Mouse (Mus musculus): Measurements from ENCODE around the gene Car9. TPM values are rescaled to one million over a fixed set of nuclear protein-coding genes. Genes with fewer than 3 reads are reported as not detected.

The Car9 gene
- 0.19 and 0.25 TPM in 2 replicates for polyA plus RNA-seq (2015; fragmentation: Nextera tagmentation; extraction: Ambion mirVana)

DNA sequence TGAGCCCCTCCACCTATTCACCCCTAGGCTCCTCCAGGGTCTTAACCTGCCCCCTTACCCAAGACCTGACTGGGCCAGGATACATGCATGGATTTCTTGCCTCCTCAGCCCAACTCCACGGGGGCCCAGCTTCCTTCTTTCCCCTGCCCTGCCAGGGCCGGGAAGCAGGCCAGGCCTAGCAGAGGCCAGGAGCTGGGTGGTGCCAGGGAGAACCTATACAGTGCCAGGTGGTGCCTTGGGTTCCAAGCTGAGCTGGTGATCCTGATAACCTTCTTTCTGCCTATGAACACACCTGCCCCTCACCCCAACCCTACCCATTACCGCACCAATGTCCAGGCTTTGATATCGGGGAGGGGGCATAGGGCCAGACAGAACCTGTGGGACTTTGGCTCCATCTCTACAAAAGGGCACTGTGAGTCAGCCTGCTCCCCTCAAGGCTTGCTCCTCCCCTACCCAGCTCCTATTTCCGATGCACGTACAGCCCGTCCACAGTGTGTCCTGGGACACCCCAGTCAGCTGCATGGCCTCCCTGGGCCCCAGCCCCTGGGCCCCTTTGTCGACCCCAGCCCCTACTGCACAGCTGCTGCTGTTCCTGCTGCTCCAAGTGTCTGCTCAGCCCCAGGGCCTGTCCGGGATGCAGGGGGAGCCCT lies at the start of gene Car9:
TSS of gene Car9 (plus strand) at position 431 of the 650 bp plus-strand sequence.
- 0 out of 2 replicates have a peak, but pooled peaks have one; percentile 25 for ATAC-seq (ENCODE audit: low FRiP score)
- H3K27me3 ChIP-seq = peaks cover 40% of the 10 kb centered on the region
- H3K27ac ChIP-seq = no peak within 1 kb of the TSS
- no peak within 1 kb of the TSS for H3K4me3 ChIP-seq
- H3K9ac ChIP-seq = no peak within 1 kb of the TSS
- WGBS = 52% methylated on average over 9 of the region's 9 CpGs
- H3K36me3 ChIP-seq = no peaks in the 10 kb centered on the region
- peaks cover 19% of the 10 kb centered on the region for H3K4me1 ChIP-seq (replicated peaks)
- H3K9me3 ChIP-seq = no peaks in the 10 kb centered on the region
- 0 out of 2 replicates have a peak within 1 kb of the TSS, but pooled peaks have one; percentile 54 for H3K4me2 ChIP-seq

DNA sequence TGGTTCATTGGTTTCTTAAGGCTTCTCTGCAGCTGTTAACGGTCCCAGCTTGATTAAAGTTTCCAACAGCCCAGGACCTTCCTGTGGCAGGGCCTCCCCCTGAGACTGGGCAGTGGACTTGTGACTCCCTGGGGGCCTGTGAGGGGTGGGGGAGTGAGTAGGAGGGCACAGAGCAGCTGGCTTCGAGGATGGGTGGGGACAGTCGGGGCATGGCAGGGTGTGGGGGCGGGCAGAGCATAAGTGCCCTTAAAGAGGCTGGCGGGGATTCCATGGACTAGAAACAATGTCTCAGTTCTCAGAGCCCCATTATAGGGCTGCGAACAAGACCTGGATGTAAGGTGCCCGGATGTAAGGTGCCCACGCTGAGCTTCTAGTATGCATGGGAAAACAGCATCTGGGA lies 49.6 kb upstream of the Car9 start:
- Histone ChIP-seq H3K27me3 (peaks cover 35% of the 10 kb centered on the region), H3K4me1 (replicated peaks) (peaks cover 28% of the 10 kb centered on the region), H3K4me2 (no peak overlapping the region), H3K9me3 (no peaks in the 10 kb centered on the region), H3K36me3 (no peaks in the 10 kb centered on the region), H3K4me3 (no peak overlapping the region), H3K9ac (no peak overlapping the region), H3K27ac (no peak overlapping the region)
- WGBS = 20% methylated on average over 8 of the region's 8 CpGs
- no peak for ATAC-seq (ENCODE audit: low FRiP score)

DNA sequence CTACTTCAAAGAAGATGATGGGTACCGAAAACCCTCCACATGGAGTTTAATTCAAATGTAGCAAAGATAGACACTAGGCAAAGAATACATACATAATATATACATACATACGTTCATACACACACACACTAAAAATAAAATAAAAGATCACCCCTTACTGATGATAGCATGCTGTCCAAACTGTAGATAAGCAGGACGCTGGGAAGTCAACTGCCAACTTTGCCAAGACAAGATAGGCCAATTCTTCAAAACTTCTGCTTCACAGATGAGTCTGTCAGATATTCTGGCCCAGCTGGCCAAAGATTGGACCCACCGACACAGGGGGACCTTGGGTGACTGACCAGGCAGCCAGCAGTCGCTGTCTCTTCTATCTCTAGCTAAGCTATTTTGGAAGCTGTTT lies 43.7 kb upstream of the Car9 start:
- 93% methylated on average over 5 of the region's 5 CpGs for WGBS
- H3K4me2 ChIP-seq = no peak overlapping the region
- no peak overlapping the region for H3K9ac ChIP-seq

DNA sequence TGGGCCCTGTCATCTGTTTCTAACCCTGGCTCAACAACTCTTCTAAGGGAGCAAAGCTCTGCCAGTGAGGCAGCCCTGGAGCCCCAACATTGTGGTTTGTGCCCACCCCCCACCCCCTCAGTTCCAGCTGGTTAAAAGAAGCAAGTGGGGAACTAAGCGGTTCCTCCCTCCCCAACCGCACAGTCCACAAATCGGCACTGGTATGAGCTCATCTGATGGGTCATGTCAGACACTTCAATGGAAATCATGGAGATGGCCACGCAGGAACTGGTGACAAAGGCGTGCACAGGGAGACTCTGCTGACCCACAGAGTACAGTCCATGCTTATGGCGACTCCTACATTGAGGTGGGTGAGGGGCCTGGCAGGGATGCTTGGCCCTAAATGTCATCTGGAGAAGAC lies 40.8 kb upstream of the Car9 start:
- H3K4me3 ChIP-seq = no peak overlapping the region
- no peak for ATAC-seq (ENCODE audit: low FRiP score)
- 0 out of 2 replicates have a peak, but pooled peaks cover 1% of the 10 kb centered on the region for H3K4me1 ChIP-seq (replicated peaks)
- no peaks in the 10 kb centered on the region for H3K27me3 ChIP-seq
- no peak overlapping the region for H3K4me2 ChIP-seq
- H3K9ac ChIP-seq = no peak overlapping the region
- 86% methylated on average over 6 of the region's 6 CpGs for WGBS
- no peaks in the 10 kb centered on the region for H3K36me3 ChIP-seq
- no peak overlapping the region for H3K27ac ChIP-seq
- H3K9me3 ChIP-seq = no peaks in the 10 kb centered on the region

More for the DNA sequence above, 43.7 kb upstream of the Car9 start:
- Histone ChIP-seq H3K4me3 (no peak overlapping the region), H3K9me3 (no peaks in the 10 kb centered on the region), H3K36me3 (no peaks in the 10 kb centered on the region), H3K4me1 (replicated peaks) (0 out of 2 replicates have a peak, but pooled peaks cover 3% of the 10 kb centered on the region), H3K27me3 (no peaks in the 10 kb centered on the region), H3K27ac (no peak overlapping the region)
- ATAC-seq (ENCODE audit: low FRiP score) = no peak

DNA sequence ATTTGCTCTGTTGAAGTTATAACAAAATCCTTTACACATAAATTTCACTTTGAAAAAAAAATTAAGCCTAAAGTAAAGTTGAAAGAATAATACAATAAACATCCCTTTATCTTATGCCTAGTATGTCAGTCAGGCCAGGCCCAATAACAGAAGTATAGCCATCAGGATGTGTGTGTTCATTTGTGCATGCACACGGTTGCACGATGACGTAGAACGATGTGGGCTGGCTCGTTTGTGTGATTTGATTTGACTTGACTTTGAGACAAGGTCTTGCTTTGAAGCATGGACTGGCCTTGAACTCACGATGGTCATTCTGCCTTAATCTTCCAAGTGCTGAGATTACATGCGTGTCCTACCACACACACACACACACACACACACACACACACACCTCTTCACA lies 39.9 kb upstream of the Car9 start:
- Histone ChIP-seq H3K4me1 (replicated peaks) (no peaks in the 10 kb centered on the region), H3K9me3 (no peaks in the 10 kb centered on the region), H3K27ac (no peak overlapping the region), H3K4me2 (no peak overlapping the region), H3K9ac (no peak overlapping the region), H3K36me3 (no peaks in the 10 kb centered on the region), H3K4me3 (no peak overlapping the region), H3K27me3 (no peaks in the 10 kb centered on the region)
- ATAC-seq (ENCODE audit: low FRiP score) = no peak
- 90% methylated on average over 7 of the region's 7 CpGs for WGBS

DNA sequence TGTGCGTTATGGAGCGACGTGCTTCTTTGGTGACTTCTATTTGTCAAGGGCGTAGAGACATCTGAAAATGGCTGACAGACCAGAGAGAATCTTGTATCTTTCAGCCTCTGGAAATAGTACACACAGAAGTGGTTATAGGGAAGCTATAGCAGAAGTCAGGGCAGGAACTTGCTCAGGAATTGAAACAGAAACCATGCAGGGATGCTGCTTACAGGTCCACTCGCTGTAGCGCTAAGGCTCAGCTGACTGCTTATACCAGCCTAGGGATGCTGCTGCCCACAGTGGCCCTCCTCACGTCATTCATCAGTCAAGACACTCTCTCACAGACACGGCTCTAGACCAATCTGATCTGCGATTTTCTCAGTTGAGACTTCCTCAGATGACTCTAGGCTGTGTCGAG lies 36.5 kb upstream of the Car9 start:
- WGBS = 93% methylated on average over 10 of the region's 10 CpGs
- ATAC-seq (ENCODE audit: low FRiP score) = no peak
- no peak overlapping the region for H3K27ac ChIP-seq

DNA sequence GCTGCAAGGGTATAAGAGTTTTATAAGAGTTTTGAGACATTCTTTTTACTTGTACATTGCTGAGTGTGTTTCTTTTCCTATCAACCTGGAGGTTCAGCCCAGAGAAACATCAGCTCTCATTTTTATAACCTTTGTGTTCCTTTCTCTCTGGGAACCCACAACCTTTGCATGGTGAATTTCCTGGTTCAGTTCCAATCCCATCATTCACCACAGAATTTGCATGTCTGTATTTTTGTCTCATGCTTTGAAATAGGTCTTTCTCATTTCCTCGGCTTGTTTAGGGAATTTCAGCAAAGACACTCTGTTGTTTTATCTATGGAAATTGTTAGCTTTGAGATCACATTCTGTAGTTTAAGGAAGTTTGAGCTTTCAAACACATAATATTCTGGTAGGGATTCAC lies 33.1 kb upstream of the Car9 start:
- H3K4me1 ChIP-seq (replicated peaks) = peaks cover 4% of the 10 kb centered on the region; the same call in 1 of the 2 replicates
- H3K9me3 ChIP-seq = no peaks in the 10 kb centered on the region
- H3K4me3 ChIP-seq = no peak overlapping the region
- no peaks in the 10 kb centered on the region for H3K36me3 ChIP-seq
- no peak for ATAC-seq (ENCODE audit: low FRiP score)
- no peak overlapping the region for H3K27ac ChIP-seq
- no peak overlapping the region for H3K9ac ChIP-seq
- no peaks in the 10 kb centered on the region for H3K27me3 ChIP-seq
- WGBS = 79% methylated on average over 1 of the region's 1 CpGs
- no peak overlapping the region for H3K4me2 ChIP-seq

More for the DNA sequence above, 36.5 kb upstream of the Car9 start:
- no peaks in the 10 kb centered on the region for H3K9me3 ChIP-seq
- no peak overlapping the region for H3K4me2 ChIP-seq
- no peaks in the 10 kb centered on the region for H3K27me3 ChIP-seq
- no peaks in the 10 kb centered on the region for H3K4me1 ChIP-seq (replicated peaks)
- no peaks in the 10 kb centered on the region for H3K36me3 ChIP-seq
- H3K4me3 ChIP-seq = no peak overlapping the region
- H3K9ac ChIP-seq = no peak overlapping the region

DNA sequence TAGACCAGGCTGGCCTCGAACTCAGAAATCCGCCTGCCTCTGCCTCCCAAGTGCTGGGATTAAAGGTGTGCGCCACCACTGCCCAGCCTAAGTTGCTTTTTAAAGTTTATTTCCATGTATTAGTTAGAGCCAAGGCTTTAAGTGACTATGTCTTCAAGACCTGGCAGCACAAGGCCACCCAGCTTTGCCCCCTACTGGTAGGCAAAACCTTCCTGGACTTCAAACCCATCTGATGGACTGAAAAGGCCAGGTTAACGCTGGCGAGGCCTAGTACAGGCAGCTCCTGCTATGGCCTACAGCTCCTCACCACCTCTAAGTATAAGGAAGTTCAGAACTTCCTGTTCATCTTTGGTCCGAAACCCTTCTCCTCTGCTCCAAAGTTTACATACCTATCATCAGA lies 30.2 kb upstream of the Car9 start:
- no peak overlapping the region for H3K4me2 ChIP-seq
- no peak for ATAC-seq (ENCODE audit: low FRiP score)
- H3K9ac ChIP-seq = no peak overlapping the region
- H3K4me3 ChIP-seq = no peak overlapping the region
- H3K27ac ChIP-seq = no peak overlapping the region
- 90% methylated on average over 6 of the region's 6 CpGs for WGBS
- H3K9me3 ChIP-seq = no peaks in the 10 kb centered on the region
- H3K4me1 ChIP-seq (replicated peaks) = peaks cover 4% of the 10 kb centered on the region; the same call in 1 of the 2 replicates
- no peaks in the 10 kb centered on the region for H3K36me3 ChIP-seq
- H3K27me3 ChIP-seq = no peaks in the 10 kb centered on the region

DNA sequence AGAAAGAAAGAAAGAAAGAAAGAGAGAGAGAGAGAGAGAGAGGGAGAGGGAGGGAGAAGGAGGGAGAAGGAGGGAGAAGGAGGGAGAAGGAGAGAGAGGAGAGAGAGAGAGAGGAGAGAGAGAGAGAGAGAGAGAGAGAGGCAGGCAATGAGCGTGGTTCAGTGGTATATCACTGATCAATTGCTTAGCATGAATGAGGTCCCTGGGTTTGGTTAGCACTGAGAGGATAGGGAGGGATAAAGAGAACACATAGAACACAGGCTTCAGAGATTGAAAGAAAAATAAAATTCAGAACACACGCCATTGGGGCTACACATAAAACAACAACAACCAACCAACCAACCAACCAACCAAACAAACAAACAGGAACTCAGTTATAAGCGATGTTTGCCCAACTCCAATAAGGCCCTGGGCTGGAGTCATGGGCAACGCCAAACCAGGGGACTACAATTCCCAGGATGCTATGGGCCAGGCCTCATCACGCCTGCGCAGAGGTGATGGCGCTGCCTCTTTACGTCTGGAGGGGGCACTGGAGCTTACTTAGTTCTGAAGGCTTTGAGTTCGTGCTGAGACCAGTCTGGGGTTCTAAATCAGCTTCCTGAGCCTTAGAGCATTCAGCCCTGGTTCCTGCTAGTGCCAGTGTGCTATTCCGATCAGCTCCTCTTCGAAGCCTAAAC lies 28.8 kb upstream of the Car9 start:
- Histone ChIP-seq H3K9ac (peak overlapping the region; percentile 63), H3K9me3 (no peaks in the 10 kb centered on the region), H3K4me2 (peak overlapping the region; percentile 47), H3K4me3 (peak overlapping the region; percentile 34), H3K4me1 (replicated peaks) (peaks cover 4% of the 10 kb centered on the region; the same call in 1 of the 2 replicates), H3K36me3 (no peaks in the 10 kb centered on the region), H3K27me3 (no peaks in the 10 kb centered on the region), H3K27ac (no peak overlapping the region)
- 18% methylated on average over 11 of the region's 11 CpGs for WGBS
- ATAC-seq (ENCODE audit: low FRiP score) = peak; percentile 92

DNA sequence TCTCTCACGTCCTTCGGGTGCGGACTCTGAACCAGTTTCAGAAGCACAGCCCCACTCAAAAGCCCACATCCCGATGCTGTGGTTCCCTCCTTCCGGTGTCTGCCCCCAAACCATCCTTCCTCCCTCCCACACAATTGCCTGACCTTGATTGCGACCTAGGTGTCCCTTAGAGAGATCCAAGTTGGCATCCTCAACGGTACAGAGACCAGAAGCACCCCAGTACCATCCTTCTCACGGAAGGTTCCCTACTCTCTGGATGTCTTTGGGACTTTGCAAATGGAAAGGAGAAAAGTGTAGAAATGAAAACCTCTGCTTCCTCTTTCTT lies 28.3 kb upstream of the Car9 start:
- no peaks in the 10 kb centered on the region for H3K9me3 ChIP-seq
- H3K4me2 ChIP-seq = peak overlapping the region; percentile 47
- H3K27me3 ChIP-seq = 0 out of 2 replicates have a peak, but pooled peaks cover 4% of the 10 kb centered on the region
- no peak overlapping the region for H3K27ac ChIP-seq
- whole genome bisulfite sequencing = 57% methylated on average over 8 of the region's 8 CpGs
- peaks cover 4% of the 10 kb centered on the region; the same call in 1 of the 2 replicates for H3K4me1 ChIP-seq (replicated peaks)
- no peaks in the 10 kb centered on the region for H3K36me3 ChIP-seq
- ATAC-seq (ENCODE audit: low FRiP score) = peak; percentile 54
- peak overlapping the region; percentile 34 for H3K4me3 ChIP-seq
- H3K9ac ChIP-seq = peak overlapping the region; percentile 63

DNA sequence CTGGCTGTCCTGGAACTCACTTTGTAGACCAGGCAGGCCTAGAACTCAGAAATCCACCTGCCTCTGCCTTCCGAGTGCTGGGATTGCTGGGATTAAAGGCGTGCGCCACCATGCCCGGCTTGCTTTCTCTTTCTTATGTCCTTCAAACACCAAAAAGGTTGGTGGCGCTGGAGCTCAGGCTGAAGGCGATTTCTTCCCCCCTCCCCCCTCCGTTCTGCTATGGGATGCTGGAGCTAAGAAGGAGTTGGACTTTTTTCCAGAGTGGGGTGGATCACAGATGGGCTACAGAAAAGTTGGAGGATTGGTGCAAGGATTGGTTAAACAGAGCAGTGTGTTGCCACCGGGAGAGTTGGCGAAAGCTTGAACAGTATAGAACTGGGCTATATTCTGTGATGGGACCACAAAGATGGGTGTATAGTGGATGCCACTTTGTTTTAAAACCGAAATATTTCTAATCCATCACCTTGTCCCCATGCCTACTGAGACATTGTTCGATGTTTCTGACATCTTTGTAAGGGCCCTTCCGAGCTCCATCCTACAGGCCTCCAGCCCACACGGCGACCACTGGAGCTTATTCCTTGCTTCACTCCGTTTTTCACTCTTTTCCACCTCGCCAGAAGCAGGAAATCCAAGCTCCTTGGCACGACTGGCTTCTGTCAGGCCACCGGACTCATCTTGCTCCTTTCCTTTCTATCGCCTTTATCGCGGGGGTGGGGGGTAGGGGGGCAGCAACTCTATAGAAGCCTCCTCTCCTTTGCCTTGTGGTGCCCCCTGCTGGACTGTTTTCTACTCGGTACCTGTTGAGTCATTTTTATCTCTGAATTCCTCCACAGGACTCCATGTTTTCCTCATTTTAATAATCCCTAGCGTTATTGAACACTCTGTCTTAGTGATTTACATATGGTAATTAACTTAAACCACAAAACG lies 27.6 kb upstream of the Car9 start:
- Histone ChIP-seq H3K4me2 (no peak overlapping the region), H3K4me1 (replicated peaks) (peaks cover 4% of the 10 kb centered on the region; the same call in 1 of the 2 replicates), H3K27me3 (0 out of 2 replicates have a peak, but pooled peaks cover 5% of the 10 kb centered on the region), H3K9ac (no peak overlapping the region; the same call in 1 of the 2 replicates), H3K4me3 (no peak overlapping the region), H3K27ac (no peak overlapping the region), H3K36me3 (no peaks in the 10 kb centered on the region), H3K9me3 (no peaks in the 10 kb centered on the region)
- ATAC-seq (ENCODE audit: low FRiP score) = no peak
- 47% methylated on average over 24 of the region's 24 CpGs for WGBS

DNA sequence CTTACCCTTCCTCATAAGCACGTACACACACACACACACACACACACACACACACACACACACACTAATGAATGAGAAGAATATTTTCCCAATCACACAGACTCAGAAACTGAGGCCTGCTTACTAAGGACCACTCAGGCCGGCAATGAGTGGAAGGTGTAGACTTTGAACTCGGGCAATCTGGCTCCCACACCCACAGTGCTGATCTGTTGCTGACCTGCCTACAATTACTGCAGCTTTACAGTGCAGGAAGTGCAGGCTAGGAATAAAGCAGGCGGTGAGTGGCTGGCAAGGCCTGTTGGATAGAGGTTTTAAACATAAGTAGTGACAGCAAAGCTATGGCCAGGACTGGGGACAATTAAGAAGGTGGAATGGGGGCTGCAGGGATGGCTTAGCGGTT lies 25.8 kb upstream of the Car9 start:
- 92% methylated on average over 5 of the region's 5 CpGs for WGBS

More for the DNA sequence above, 25.8 kb upstream of the Car9 start:
- H3K4me1 ChIP-seq (replicated peaks) = peaks cover 4% of the 10 kb centered on the region; the same call in 1 of the 2 replicates
- no peak for ATAC-seq (ENCODE audit: low FRiP score)
- H3K36me3 ChIP-seq = no peaks in the 10 kb centered on the region
- no peak overlapping the region for H3K4me3 ChIP-seq
- H3K9me3 ChIP-seq = no peaks in the 10 kb centered on the region
- H3K27me3 ChIP-seq = 0 out of 2 replicates have a peak, but pooled peaks cover 5% of the 10 kb centered on the region
- no peak overlapping the region for H3K9ac ChIP-seq
- H3K27ac ChIP-seq = no peak overlapping the region
- H3K4me2 ChIP-seq = no peak overlapping the region

Data from hindbrain, embryonic 13.5 days (tissue).